Mouse (Mus musculus) cerebellum, adult 9-10 months (tissue): ENCODE measurements at regions not wholly inside any gene's neighbourhood (a gene's known extent, or its start where the extent isn't known, plus 50 kb on each side); places are given as distances from the start of the nearest gene placed in this dataset.

Source experiments
- DNase-seq: peaks from one replicate; pipeline ENCODE4 v3.0.0; 2022

GRCm38 (mm10) chr16:62981821-62982220 lies 127.7 kb downstream of the Pros1 start:
- peak; percentile 8 for DNase-seq

GRCm38 (mm10) chr16:62982558-62982957 lies 128.5 kb downstream of the Pros1 start:
- no peak for DNase-seq

GRCm38 (mm10) chr16:62995555-62995954 lies 141.4 kb downstream of the Pros1 start:
- no peak for DNase-seq

- no peak for DNase-seq
Measured at GRCm38 (mm10) chr16:63011151-63011734, 157.1 kb downstream of the Pros1 start.

GRCm38 (mm10) chr16:63014453-63014852 lies 160.3 kb downstream of the Pros1 start:
- DNase-seq, result peak; percentile 67

GRCm38 (mm10) chr16:63016144-63016543 lies 162.0 kb downstream of the Pros1 start:
- DNase-seq, result peak; percentile 35

GRCm38 (mm10) chr16:63016658-63017057 lies 162.6 kb downstream of the Pros1 start:
- no peak for DNase-seq

- DNase-seq, result no peak
Measured at GRCm38 (mm10) chr16:63030399-63030798, 176.3 kb downstream of the Pros1 start.

- DNase-seq, result no peak
Measured at GRCm38 (mm10) chr16:63031035-63031434, 176.9 kb downstream of the Pros1 start.

- DNase-seq, result no peak
Measured at GRCm38 (mm10) chr16:63031802-63032201, 177.7 kb downstream of the Pros1 start.

GRCm38 (mm10) chr16:63049100-63049499 lies 195.0 kb downstream of the Pros1 start:
- DNase-seq, result no peak

GRCm38 (mm10) chr16:63062883-63063282 lies 208.8 kb downstream of the Pros1 start:
- no peak for DNase-seq

- DNase-seq, result no peak
Measured at GRCm38 (mm10) chr16:63069987-63070386, 215.9 kb downstream of the Pros1 start.

GRCm38 (mm10) chr16:63075814-63076213 lies 221.7 kb downstream of the Pros1 start:
- DNase-seq, result no peak

- DNase-seq, result peak; percentile 31
Measured at GRCm38 (mm10) chr16:63081383-63081782, 227.3 kb downstream of the Pros1 start.

- DNase-seq, result no peak
Measured at GRCm38 (mm10) chr16:63083256-63083655, 229.1 kb downstream of the Pros1 start.

GRCm38 (mm10) chr16:63084021-63084756 lies 230.1 kb downstream of the Pros1 start:
- DNase-seq, result no peak

- DNase-seq, result peak; percentile 91
Measured at GRCm38 (mm10) chr16:63086086-63086796, 232.1 kb downstream of the Pros1 start.

- peak; percentile 96 for DNase-seq
Measured at GRCm38 (mm10) chr16:63091471-63092300, 237.6 kb downstream of the Pros1 start.

- peak; percentile 23 for DNase-seq
Measured at GRCm38 (mm10) chr16:63094126-63094840, 240.2 kb downstream of the Pros1 start.

- DNase-seq, result no peak
Measured at GRCm38 (mm10) chr16:63102362-63102761, 248.3 kb downstream of the Pros1 start.

- DNase-seq, result no peak
Measured at GRCm38 (mm10) chr16:63102930-63103329, 248.8 kb downstream of the Pros1 start.
